Mouse (Mus musculus): ENCODE measurements around the gene Tmem121b. TPM values are rescaled to one million over a fixed set of nuclear protein-coding genes. Genes with fewer than 3 reads are reported as not detected.

The Tmem121b gene
- 0.09 and 0.11 TPM in 2 replicates for total RNA-seq (2012; rRNA removed)

- in situ Hi-C loops (cut with MboI; ENCODE audit: low sequenced_read_pairs in 2 of 2, unreplicated experiment in 2 of 2) = no loop called here
- H3K4me1 ChIP-seq (ENCODE audit: control insufficient read depth in 2 of 2, insufficient read depth in 2 of 2, low read length in 2 of 2, poor library complexity in 1 of 2) = peaks cover 0 to 9% of the 10 kb centered on the region in 2 experiments; a peak in 2 of 4 replicates
- H3K9me3 ChIP-seq (ENCODE audit: control insufficient read depth, insufficient read depth, low read depth, low read length) = no peaks in the 10 kb centered on the region
- peak within 1 kb of the TSS; percentile 65 for H3K9ac ChIP-seq (ENCODE audit: insufficient read depth, low read depth, low read length, poor library complexity, severe bottlenecking)
- TF ChIP-seq HCFC1 (IDR thresholded peaks at IDR 0.05; ENCODE audit: borderline replicate concordance, insufficient read depth, low read length) (no peak), ZC3H11A (IDR thresholded peaks at IDR 0.05; ENCODE audit: borderline replicate concordance, low read depth, low read length) (no peak), ZNF384 (IDR thresholded peaks at IDR 0.05; ENCODE audit: low read depth, low read length) (no peak), CHD2 (IDR thresholded peaks at IDR 0.05; ENCODE audit: low read depth, low read length) (no peak), MAFK (IDR thresholded peaks at IDR 0.05; ENCODE audit: insufficient read depth, low read depth, low read length) (no peak)
- DNase-seq (ENCODE audit: low read depth, low spot score) = peak; percentile 40
- H3K27ac ChIP-seq (ENCODE audit: insufficient read depth, low read depth, low read length, poor library complexity, severe bottlenecking) = no peak within 1 kb of the TSS
- H3K4me3 ChIP-seq (ENCODE audit: insufficient read depth in 1 of 2, low read depth in 1 of 2, low read length in 2 of 2, poor library complexity in 1 of 2, severe bottlenecking in 1 of 2) = peak within 1 kb of the TSS; percentile 76 to 79
- no peaks in the 10 kb centered on the region for H3K36me3 ChIP-seq (ENCODE audit: control insufficient read depth, insufficient read depth, low read length, poor library complexity, severe bottlenecking)
Observed at GRCm38 (mm10) chr6:120493374-120494181, at the start of gene Tmem121b. Tmem121b (minus strand) TSS chr6:120493807.

GRCm38 (mm10) chr6:120542061-120542460 lies 48.5 kb upstream of the Tmem121b start:
- DNase-seq (ENCODE audit: low read depth, low spot score) = peak; percentile 51

GRCm38 (mm10) chr6:120541386-120541785 lies 47.8 kb upstream of the Tmem121b start:
- in situ Hi-C loops (cut with MboI; ENCODE audit: low sequenced_read_pairs in 2 of 2, unreplicated experiment in 2 of 2) = no loop called here
- H3K9ac ChIP-seq (ENCODE audit: insufficient read depth, low read depth, low read length, poor library complexity, severe bottlenecking) = no peak overlapping the region
- H3K4me1 ChIP-seq (ENCODE audit: control insufficient read depth in 2 of 2, insufficient read depth in 2 of 2, low read length in 2 of 2, poor library complexity in 1 of 2) = peaks cover 0 to 4% of the 10 kb centered on the region in 2 experiments; a peak in 1 of 4 replicates
- no peaks in the 10 kb centered on the region for H3K9me3 ChIP-seq (ENCODE audit: control insufficient read depth, insufficient read depth, low read depth, low read length)
- no peak for DNase-seq (ENCODE audit: low read depth, low spot score)
- no peak for TF ChIP-seq HCFC1 (IDR thresholded peaks at IDR 0.05; ENCODE audit: borderline replicate concordance, insufficient read depth, low read length)
- no peak for TF ChIP-seq CHD2 (IDR thresholded peaks at IDR 0.05; ENCODE audit: low read depth, low read length)
- no peak for TF ChIP-seq ZC3H11A (IDR thresholded peaks at IDR 0.05; ENCODE audit: borderline replicate concordance, low read depth, low read length)
- TF ChIP-seq ZNF384 (IDR thresholded peaks at IDR 0.05; ENCODE audit: low read depth, low read length) = no peak
- no peak for TF ChIP-seq MAFK (IDR thresholded peaks at IDR 0.05; ENCODE audit: insufficient read depth, low read depth, low read length)
- no peak overlapping the region for H3K4me3 ChIP-seq (ENCODE audit: insufficient read depth in 1 of 2, low read depth in 1 of 2, low read length in 2 of 2, poor library complexity in 1 of 2, severe bottlenecking in 1 of 2)
- H3K36me3 ChIP-seq (ENCODE audit: control insufficient read depth, insufficient read depth, low read length, poor library complexity, severe bottlenecking) = no peaks in the 10 kb centered on the region
- peak overlapping the region; percentile 62; the same call in 1 of the 2 replicates for H3K27ac ChIP-seq (ENCODE audit: insufficient read depth, low read depth, low read length, poor library complexity, severe bottlenecking)

More at GRCm38 (mm10) chr6:120542061-120542460, 48.5 kb upstream of the Tmem121b start:
- H3K9me3 ChIP-seq (ENCODE audit: control insufficient read depth, insufficient read depth, low read depth, low read length) = no peaks in the 10 kb centered on the region
- in situ Hi-C loops (cut with MboI; ENCODE audit: low sequenced_read_pairs in 2 of 2, unreplicated experiment in 2 of 2) = no loop called here
- TF ChIP-seq CHD2 (IDR thresholded peaks at IDR 0.05; ENCODE audit: low read depth, low read length) (no peak), ZNF384 (IDR thresholded peaks at IDR 0.05; ENCODE audit: low read depth, low read length) (no peak), MAFK (IDR thresholded peaks at IDR 0.05; ENCODE audit: insufficient read depth, low read depth, low read length) (no peak), HCFC1 (IDR thresholded peaks at IDR 0.05; ENCODE audit: borderline replicate concordance, insufficient read depth, low read length) (no peak), ZC3H11A (IDR thresholded peaks at IDR 0.05; ENCODE audit: borderline replicate concordance, low read depth, low read length) (no peak)
- no peak overlapping the region for H3K9ac ChIP-seq (ENCODE audit: insufficient read depth, low read depth, low read length, poor library complexity, severe bottlenecking)
- H3K27ac ChIP-seq (ENCODE audit: insufficient read depth, low read depth, low read length, poor library complexity, severe bottlenecking) = no peak overlapping the region
- H3K4me3 ChIP-seq (ENCODE audit: insufficient read depth in 1 of 2, low read depth in 1 of 2, low read length in 2 of 2, poor library complexity in 1 of 2, severe bottlenecking in 1 of 2) = no peak overlapping the region
- H3K36me3 ChIP-seq (ENCODE audit: control insufficient read depth, insufficient read depth, low read length, poor library complexity, severe bottlenecking) = no peaks in the 10 kb centered on the region
- peaks cover 0 to 4% of the 10 kb centered on the region in 2 experiments; a peak in 1 of 4 replicates for H3K4me1 ChIP-seq (ENCODE audit: control insufficient read depth in 2 of 2, insufficient read depth in 2 of 2, low read length in 2 of 2, poor library complexity in 1 of 2)

GRCm38 (mm10) chr6:120539781-120540231 lies 46.2 kb upstream of the Tmem121b start:
- in situ Hi-C loops (cut with MboI; ENCODE audit: low sequenced_read_pairs in 2 of 2, unreplicated experiment in 2 of 2) = loop anchor here in 1 of 2 experiments (10.0 kb wide), 1 partner anchor 245 kb away; no protein-coding TSS in a partner anchor
- no peaks in the 10 kb centered on the region for H3K9me3 ChIP-seq (ENCODE audit: control insufficient read depth, insufficient read depth, low read depth, low read length)
- no peak for TF ChIP-seq ZC3H11A (IDR thresholded peaks at IDR 0.05; ENCODE audit: borderline replicate concordance, low read depth, low read length)
- no peak for TF ChIP-seq ZNF384 (IDR thresholded peaks at IDR 0.05; ENCODE audit: low read depth, low read length)
- TF ChIP-seq CHD2 (IDR thresholded peaks at IDR 0.05; ENCODE audit: low read depth, low read length) = no peak
- no peak for TF ChIP-seq MAFK (IDR thresholded peaks at IDR 0.05; ENCODE audit: insufficient read depth, low read depth, low read length)
- no peak for TF ChIP-seq HCFC1 (IDR thresholded peaks at IDR 0.05; ENCODE audit: borderline replicate concordance, insufficient read depth, low read length)
- peaks cover 0 to 4% of the 10 kb centered on the region in 2 experiments; a peak in 1 of 4 replicates for H3K4me1 ChIP-seq (ENCODE audit: control insufficient read depth in 2 of 2, insufficient read depth in 2 of 2, low read length in 2 of 2, poor library complexity in 1 of 2)
- H3K36me3 ChIP-seq (ENCODE audit: control insufficient read depth, insufficient read depth, low read length, poor library complexity, severe bottlenecking) = no peaks in the 10 kb centered on the region
- no peak for DNase-seq (ENCODE audit: low read depth, low spot score)
- 0 out of 4 replicates have a peak overlapping the region, but pooled peaks of 1 of the 2 experiments have one; percentile 60 for H3K4me3 ChIP-seq (ENCODE audit: insufficient read depth in 1 of 2, low read depth in 1 of 2, low read length in 2 of 2, poor library complexity in 1 of 2, severe bottlenecking in 1 of 2)
- H3K9ac ChIP-seq (ENCODE audit: insufficient read depth, low read depth, low read length, poor library complexity, severe bottlenecking) = no peak overlapping the region; the same call in 1 of the 2 replicates
- 0 out of 2 replicates have a peak overlapping the region, but pooled peaks have one; percentile 74 for H3K27ac ChIP-seq (ENCODE audit: insufficient read depth, low read depth, low read length, poor library complexity, severe bottlenecking)

All from ES-E14 (cell line).